Mouse (Mus musculus) megakaryocyte progenitor cell, adult 5-6 weeks (primary cell): ENCODE measurements around the gene Kcne2. TPM values are rescaled to one million over a fixed set of nuclear protein-coding genes. Genes with fewer than 3 reads are reported as not detected.

Experiments
- total RNA-seq, 2 experiments: library from RNA; stranded (forward) in 1 of 2; stranded (reverse) in 1 of 2; fragments of 157-497, 149-512 nt in 1 of 2; fragments of 200-1000 nt in 1 of 2; gene quantifications; 2 replicates each; pipeline versions ENCODE4 v1.2.3 to v1.2.4; 2015 to 2017

Kcne2 gene
- total RNA-seq, 2 experiments from 2014 or later, result not detected

Other genes starting within 250 kb of the Kcne2 start
- 28.2 and 30.8 TPM in 2 replicates for gene Mrps6, start 234.1 kb upstream of the Kcne2 start, total RNA-seq (2015)
- 24.7 and 29.2 TPM in 2 replicates for gene Mrps6, start 234.1 kb upstream of the Kcne2 start, total RNA-seq (2017)
- gene Gm49711, start 234.1 kb upstream of the Kcne2 start, total RNA-seq (2015), result not detected in 2 replicates
- gene Gm49711, start 234.1 kb upstream of the Kcne2 start, total RNA-seq (2017), result not detected in 2 replicates
- gene Slc5a3, start 234.1 kb upstream of the Kcne2 start, total RNA-seq (2015), result 2.9 and 3.0 TPM in 2 replicates
- 3.1 and 4.7 TPM in 2 replicates for gene Slc5a3, start 234.1 kb upstream of the Kcne2 start, total RNA-seq (2017)
- gene Smim11, start 8.9 kb downstream of the Kcne2 start, total RNA-seq (2015), result 90.9 and 91.1 TPM in 2 replicates
- 164 and 194 TPM in 2 replicates for gene Smim11, start 8.9 kb downstream of the Kcne2 start, total RNA-seq (2017)
- gene Fam243, start 29.1 kb downstream of the Kcne2 start, total RNA-seq (2015), result not detected in 2 replicates
- gene Fam243, start 29.1 kb downstream of the Kcne2 start, total RNA-seq (2017), result not detected in 2 replicates
- not detected in 2 replicates for gene Kcne1, start 67.1 kb downstream of the Kcne2 start, total RNA-seq (2015)
- gene Kcne1, start 67.1 kb downstream of the Kcne2 start, total RNA-seq (2017), result not detected in 2 replicates
- gene Rcan1, start 178.5 kb downstream of the Kcne2 start, total RNA-seq (2015), result 6.9 and 7.8 TPM in 2 replicates
- 8.4 and 8.6 TPM in 2 replicates for gene Rcan1, start 178.5 kb downstream of the Kcne2 start, total RNA-seq (2017)
- gene Clic6, start 193.3 kb downstream of the Kcne2 start, total RNA-seq (2015), result not detected in 2 replicates
- gene Clic6, start 193.3 kb downstream of the Kcne2 start, total RNA-seq (2017), result 0.04 TPM in 1 of 2 replicates, not detected in the other